Mouse (Mus musculus): Measurements from ENCODE around the gene Il23a. TPM values are rescaled to one million over a fixed set of nuclear protein-coding genes. Genes with fewer than 3 reads are reported as not detected.
A peak's percentile ranks its signal among the peaks of the same experiment; 100 is the strongest.

The Il23a gene
- 0.04 TPM for polyA plus RNA-seq (2021)

- H3K27me3 ChIP-seq: no peaks in the 10 kb centered on the region
- CTCF ChIA-PET: interaction anchor here (1.6 kb wide), 1 partner anchor 15 kb away, joined by 4 read pairs; no protein-coding TSS in a partner anchor
- DNase-seq (ENCODE audit: low read depth, low spot score) (no peak), ATAC-seq (no peak)
- TF ChIP-seq CTCF (IDR thresholded peaks at IDR 0.05): no peak
- POLR2A ChIA-PET: no interaction called here
- in situ Hi-C loops (cut with MboI; ENCODE audit: low pct_unique_long_range_greater_than_20kb): no loop called here
These were observed at the start of gene Il23a for GRCm38 (mm10) chr10:128298702-128299171. Il23a (minus strand) TSS chr10:128298752.

- no peaks in the 10 kb centered on the region for H3K27me3 ChIP-seq
- in situ Hi-C loops (cut with MboI; ENCODE audit: low pct_unique_long_range_greater_than_20kb): no loop called here
- POLR2A ChIA-PET: interaction anchor here (0.9 kb wide), 1 partner anchor 143 kb away, joined by 3 read pairs; no protein-coding TSS in a partner anchor
- no peak for TF ChIP-seq CTCF (IDR thresholded peaks at IDR 0.05)
- CTCF ChIA-PET: interaction anchor here (1.3 to 4.3 kb wide), 3 partner anchors 11 to 14 kb away, joined by 3 to 14 read pairs (median 4); no protein-coding TSS in a partner anchor
- DNase-seq (ENCODE audit: low read depth, low spot score): no peak
- no peak for ATAC-seq
These were observed 49.0 kb upstream of the Il23a start for GRCm38 (mm10) chr10:128347541-128347940.

- H3K27me3 ChIP-seq: no peaks in the 10 kb centered on the region
- ATAC-seq (peak; percentile 87), DNase-seq (ENCODE audit: low read depth, low spot score) (peak; percentile 81)
- ChIA-PET POLR2A (interaction anchor here (0.6 to 2.0 kb wide), 4 partner anchors 16 to 252 kb away, joined by 4 to 5 read pairs (median 4); partner anchors contain the start of gene Ankrd52), CTCF (interaction anchor here (0.9 to 2.8 kb wide), 8 partner anchors 9 to 76 kb away, joined by 3 to 14 read pairs (median 4); partner anchors contain the start of gene Apof)
- TF ChIP-seq CTCF (IDR thresholded peaks at IDR 0.05): no peak
- in situ Hi-C loops (cut with MboI; ENCODE audit: low pct_unique_long_range_greater_than_20kb): no loop called here
These were observed 46.2 kb upstream of the Il23a start for GRCm38 (mm10) chr10:128344568-128345275.

GRCm38 (mm10) chr10:128343436-128343835 is 44.9 kb upstream of the Il23a start:
- no peaks in the 10 kb centered on the region for H3K27me3 ChIP-seq
- ATAC-seq: no peak
- TF ChIP-seq CTCF (IDR thresholded peaks at IDR 0.05): no peak
- DNase-seq (ENCODE audit: low read depth, low spot score): no peak
- POLR2A ChIA-PET: no interaction called here
- in situ Hi-C loops (cut with MboI; ENCODE audit: low pct_unique_long_range_greater_than_20kb): no loop called here
- CTCF ChIA-PET: no interaction called here

GRCm38 (mm10) chr10:128340257-128340656 is 41.7 kb upstream of the Il23a start:
- in situ Hi-C loops (cut with MboI; ENCODE audit: low pct_unique_long_range_greater_than_20kb): no loop called here
- ChIA-PET CTCF (interaction anchor here (0.7 to 2.4 kb wide), 3 partner anchors 11 to 21 kb away, joined by 3 to 12 read pairs (median 3); no protein-coding TSS in a partner anchor), POLR2A (interaction anchor here (0.8 kb wide), 1 partner anchor 14 kb away, joined by 6 read pairs; no protein-coding TSS in a partner anchor)
- ATAC-seq: no peak
- TF ChIP-seq CTCF (IDR thresholded peaks at IDR 0.05): peak; percentile 65
- no peak for DNase-seq (ENCODE audit: low read depth, low spot score)
- H3K27me3 ChIP-seq: no peaks in the 10 kb centered on the region

GRCm38 (mm10) chr10:128338948-128339347 is 40.4 kb upstream of the Il23a start:
- no peaks in the 10 kb centered on the region for H3K27me3 ChIP-seq
- no peak for ATAC-seq
- no peak for DNase-seq (ENCODE audit: low read depth, low spot score)
- POLR2A ChIA-PET: interaction anchor here (1.9 to 4.0 kb wide), 3 partner anchors 16 to 30 kb away, joined by 8 to 19 read pairs (median 9); partner anchors contain the start of genes Cnpy2 and Coq10a
- no peak for TF ChIP-seq CTCF (IDR thresholded peaks at IDR 0.05)
- CTCF ChIA-PET: interaction anchor here (1.0 to 5.7 kb wide), 2 partner anchors 14 to 20 kb away, joined by 4 to 42 read pairs; partner anchors contain the start of gene Cnpy2
- in situ Hi-C loops (cut with MboI; ENCODE audit: low pct_unique_long_range_greater_than_20kb): loop anchor here (5.0 kb wide), 1 partner anchor 118 kb away; the partner anchor contains the start of gene Smarcc2

- ATAC-seq (no peak), DNase-seq (ENCODE audit: low read depth, low spot score) (no peak)
- POLR2A ChIA-PET: interaction anchor here (1.5 to 4.0 kb wide), 4 partner anchors 15 to 38 kb away, joined by 5 to 19 read pairs (median 8); partner anchors contain the start of genes Ankrd52, Cnpy2 and Coq10a
- TF ChIP-seq CTCF (IDR thresholded peaks at IDR 0.05): no peak
- CTCF ChIA-PET: interaction anchor here (1.0 to 5.7 kb wide), 3 partner anchors 13 to 21 kb away, joined by 3 to 42 read pairs (median 4); partner anchors contain the start of gene Cnpy2
- no peaks in the 10 kb centered on the region for H3K27me3 ChIP-seq
- in situ Hi-C loops (cut with MboI; ENCODE audit: low pct_unique_long_range_greater_than_20kb): loop anchor here (5.0 kb wide), 1 partner anchor 119 kb away; the partner anchor contains the start of gene Smarcc2
These were observed 39.9 kb upstream of the Il23a start for GRCm38 (mm10) chr10:128338415-128338814.

- no peaks in the 10 kb centered on the region for H3K27me3 ChIP-seq
- in situ Hi-C loops (cut with MboI; ENCODE audit: low pct_unique_long_range_greater_than_20kb): loop anchor here (5.0 kb wide), 1 partner anchor 120 kb away; the partner anchor contains the start of gene Smarcc2
- no peak for TF ChIP-seq CTCF (IDR thresholded peaks at IDR 0.05)
- DNase-seq (ENCODE audit: low read depth, low spot score): peak; percentile 84
- CTCF ChIA-PET: interaction anchor here (1.4 to 5.7 kb wide), 3 partner anchors 13 to 209 kb away, joined by 3 to 42 read pairs (median 3); partner anchors contain the start of gene Cnpy2
- peak; percentile 86 for ATAC-seq
- POLR2A ChIA-PET: interaction anchor here (0.7 to 4.0 kb wide), 5 partner anchors 14 to 123 kb away, joined by 3 to 19 read pairs (median 8); partner anchors contain the start of genes Ankrd52, Cnpy2 and Coq10a
These were observed 39.0 kb upstream of the Il23a start, which contains the start of gene Cs for GRCm38 (mm10) chr10:128337306-128338181. Cs (plus strand) TSS chr10:128337734.

GRCm38 (mm10) chr10:128336597-128336996 is 38.0 kb upstream of the Il23a start:
- no peak for TF ChIP-seq CTCF (IDR thresholded peaks at IDR 0.05)
- ATAC-seq: no peak
- CTCF ChIA-PET: interaction anchor here (1.1 to 5.7 kb wide), 8 partner anchors 8 to 210 kb away, joined by 3 to 56 read pairs (median 4); partner anchors contain the start of gene Cnpy2
- no peaks in the 10 kb centered on the region for H3K27me3 ChIP-seq
- POLR2A ChIA-PET: interaction anchor here (0.7 to 4.0 kb wide), 3 partner anchors 13 to 124 kb away, joined by 3 to 19 read pairs (median 4); partner anchors contain the start of genes Cnpy2 and Nabp2
- no peak for DNase-seq (ENCODE audit: low read depth, low spot score)
- in situ Hi-C loops (cut with MboI; ENCODE audit: low pct_unique_long_range_greater_than_20kb): loop anchor here (5.0 kb wide), 1 partner anchor 121 kb away; the partner anchor contains the start of gene Smarcc2
